Mouse (Mus musculus) testis, adult 2 months (tissue): ENCODE results near the gene Gramd2.

Source experiments
- CTCF ChIP-seq: fragments of 200-500 bp; IDR thresholded peaks from 2 replicates; pipeline ENCODE4 v1.5.1; 2012; ENCODE audit warnings: low read depth, mild to moderate bottlenecking, inconsistent platforms, low read length, moderate library complexity; ENCODE audit not compliant: control insufficient read depth, insufficient read depth, insufficient replicate concordance
- POLR2A ChIP-seq: fragments of 200-500 bp; IDR thresholded peaks from 2 replicates; pipeline ENCODE4 v1.6.1; 2012; ENCODE audit warnings: low read depth, mild to moderate bottlenecking, inconsistent platforms, low read length, moderate library complexity; ENCODE audit not compliant: control insufficient read depth

DNA sequence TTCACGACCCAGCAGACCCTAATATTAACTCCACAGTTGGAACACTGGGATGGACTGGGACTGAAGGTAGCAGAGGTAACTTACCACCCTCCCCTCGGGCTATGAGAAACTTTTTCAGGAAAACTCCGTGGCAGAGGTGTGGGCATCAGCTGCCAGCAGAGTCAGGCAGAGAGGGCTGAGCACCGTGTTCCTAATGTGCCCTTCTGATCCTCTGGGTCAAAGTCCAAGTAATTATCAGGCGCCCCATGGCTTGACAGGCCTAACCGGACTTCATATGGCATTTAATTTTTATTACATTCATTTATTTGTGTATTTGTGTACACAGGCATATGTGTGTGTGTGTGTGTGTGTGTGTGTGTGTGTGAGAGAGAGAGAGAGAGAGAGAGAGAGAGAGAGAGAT is 23.2 kb downstream of the Gramd2 start:
- no peak for TF ChIP-seq CTCF
- no peak for TF ChIP-seq POLR2A
